Mouse (Mus musculus): ENCODE data around the gene Zdhhc17.

Gene Zdhhc17

DNA sequence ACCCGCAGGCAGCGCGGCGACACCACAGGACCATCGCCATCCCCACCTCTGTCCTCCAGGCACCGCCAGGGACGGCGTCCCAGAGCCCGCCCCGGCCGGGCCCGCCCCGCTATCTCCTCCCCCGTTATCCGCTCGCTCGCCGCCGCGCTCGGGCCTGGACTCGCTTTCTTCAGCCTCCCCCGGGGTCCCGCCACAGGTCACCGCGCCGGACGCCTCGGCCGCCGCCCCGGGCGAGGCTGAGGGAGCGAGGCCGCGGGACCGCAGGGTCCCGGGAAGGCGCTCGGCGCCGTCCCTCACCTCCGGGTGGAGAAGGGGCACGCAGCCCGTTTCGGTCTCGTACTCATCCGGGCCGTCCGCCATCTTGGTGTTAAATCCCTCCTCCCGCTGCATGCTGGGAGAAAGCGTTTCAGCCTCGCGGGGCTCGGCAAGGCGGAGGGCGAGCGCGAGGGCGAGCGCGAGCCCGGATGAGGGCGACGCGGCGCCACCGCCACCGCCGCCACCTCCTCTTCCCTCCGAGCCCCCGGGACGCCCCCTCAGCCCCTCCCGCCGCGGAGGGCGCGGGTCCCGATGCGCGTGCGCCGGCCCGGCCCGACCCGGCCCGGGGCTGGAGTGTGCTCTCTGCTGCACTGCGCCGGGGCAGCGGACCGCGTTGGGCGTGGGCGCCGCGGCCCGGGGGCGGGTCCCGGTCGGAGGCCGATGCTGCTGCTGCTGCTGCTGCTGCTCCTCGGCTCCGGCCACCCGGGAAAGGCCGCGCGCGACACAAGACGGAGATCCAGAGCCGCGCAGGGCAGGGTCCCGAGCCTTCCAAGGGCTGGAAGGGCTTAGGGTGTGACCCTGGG lies at the start of gene Zdhhc17:
Gene Zdhhc17, minus strand, starts transcription at position 500 of the 839 bp plus-strand sequence.
- in situ Hi-C loops (cut with MboI, MseI): no loop called here

GRCm38 (mm10) chr10:111055770-111056169 lies 45.8 kb upstream of the Zdhhc17 start:
- in situ Hi-C loops (cut with MboI, MseI): loop anchor here (10.0 kb wide), 1 partner anchor 451 kb away; no protein-coding TSS in a partner anchor

DNA sequence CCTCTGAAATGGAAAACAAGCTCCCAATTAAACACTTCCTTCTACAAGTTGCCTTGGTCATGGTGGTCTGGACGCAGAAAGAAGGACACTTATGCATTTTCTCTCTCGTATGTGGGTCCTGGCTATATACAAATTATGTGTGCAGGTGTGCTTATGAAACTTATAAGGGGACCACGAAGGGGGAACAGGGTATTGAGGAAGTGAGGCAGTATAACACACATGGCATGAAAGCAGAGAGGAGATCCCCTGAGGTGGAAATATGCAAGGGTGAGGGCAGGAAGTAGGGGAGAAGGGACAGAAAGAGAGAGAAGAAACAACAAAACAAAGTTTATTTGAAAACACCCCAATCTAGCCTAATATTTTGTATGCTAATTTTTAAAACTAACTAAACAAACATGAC lies 41.7 kb upstream of the Zdhhc17 start:
- in situ Hi-C loops (cut with MboI, MseI): loop anchor here (10.0 kb wide), 1 partner anchor 447 kb away; no protein-coding TSS in a partner anchor

DNA sequence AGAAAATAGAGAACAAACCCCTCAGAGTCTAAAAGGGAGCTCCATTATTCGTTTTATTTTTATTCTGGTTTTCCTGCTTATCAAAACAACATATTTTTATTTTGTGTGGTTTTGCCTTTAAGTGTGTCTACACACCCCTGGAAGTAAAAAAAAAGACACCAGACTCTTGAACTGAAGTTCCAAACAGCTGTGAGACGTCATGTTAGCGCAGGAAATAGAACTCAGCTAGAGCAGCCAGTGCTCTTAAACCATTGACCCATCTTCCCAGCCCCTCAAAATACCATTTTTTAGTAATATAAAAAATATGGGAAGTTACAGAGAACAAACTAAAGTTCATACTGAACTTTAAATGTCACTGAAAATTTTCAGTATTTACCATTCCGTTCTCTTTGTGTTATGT lies 40.6 kb upstream of the Zdhhc17 start:
- in situ Hi-C loops (cut with MboI, MseI): loop anchor here (10.0 kb wide), 1 partner anchor 446 kb away; no protein-coding TSS in a partner anchor

GRCm38 (mm10) chr10:111050061-111050460 lies 40.1 kb upstream of the Zdhhc17 start:
- in situ Hi-C loops (cut with MboI, MseI): loop anchor here (10.0 kb wide), 1 partner anchor 445 kb away; no protein-coding TSS in a partner anchor

DNA sequence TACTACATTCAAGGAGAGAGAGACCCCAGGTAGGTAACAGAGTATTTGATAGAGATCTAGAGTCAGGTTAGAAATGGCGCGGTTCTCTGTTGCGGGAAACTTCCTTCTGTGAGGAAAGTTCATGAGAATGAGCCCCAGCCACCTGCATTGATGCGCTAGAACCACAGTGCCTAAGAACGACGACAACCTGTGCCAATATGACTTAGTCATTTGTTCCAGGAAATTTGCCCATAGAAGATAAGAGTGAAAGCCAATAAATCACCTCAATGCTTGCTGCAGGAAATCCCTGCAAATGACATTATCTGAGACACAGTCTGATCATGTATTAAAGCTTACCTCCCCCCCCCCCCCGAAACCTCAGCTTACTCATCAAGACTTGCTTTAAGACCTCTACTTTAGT lies 38.0 kb upstream of the Zdhhc17 start:
- in situ Hi-C loops (cut with MboI, MseI): loop anchor here (25.0 kb wide), 1 partner anchor 1414 kb away; no protein-coding TSS in a partner anchor

DNA sequence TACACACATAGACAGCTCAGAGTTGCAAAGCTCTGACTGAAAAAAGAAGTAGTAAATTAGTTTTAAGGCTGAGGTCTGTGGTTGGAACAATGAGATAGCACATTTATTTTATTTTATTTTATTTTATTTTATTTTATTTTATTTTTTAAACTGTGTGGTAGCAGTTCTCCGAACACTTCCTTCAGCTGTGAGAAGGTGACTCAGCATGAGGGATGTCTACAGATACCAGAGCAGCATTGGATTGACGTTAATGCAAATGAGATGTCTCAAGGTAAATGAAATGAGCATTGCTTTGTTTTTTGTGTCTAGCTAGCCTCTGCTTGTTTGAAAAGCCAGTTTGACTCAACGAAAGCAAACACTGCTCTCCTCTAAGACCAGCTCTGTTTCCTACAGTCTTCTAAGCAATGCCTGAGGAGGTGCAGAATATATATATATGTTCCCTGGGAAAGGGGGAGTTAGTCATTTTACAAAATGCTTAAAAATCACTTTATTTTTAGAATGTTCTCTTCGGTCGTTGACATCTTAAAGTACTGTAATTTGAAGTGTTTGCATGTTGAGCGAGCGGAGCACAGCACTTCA lies 30.2 kb upstream of the Zdhhc17 start:
- in situ Hi-C loops (cut with MboI, MseI): loop anchor here (25.0 kb wide), 1 partner anchor 1422 kb away; no protein-coding TSS in a partner anchor

- in situ Hi-C loops (cut with MboI, MseI): loop anchor here (25.0 kb wide), 1 partner anchor 1425 kb away; no protein-coding TSS in a partner anchor
Observed at GRCm38 (mm10) chr10:111036851-111037250, 26.9 kb upstream of the Zdhhc17 start.

GRCm38 (mm10) chr10:111035134-111035533 lies 25.2 kb upstream of the Zdhhc17 start:
- in situ Hi-C loops (cut with MboI, MseI): loop anchor here (25.0 kb wide), 1 partner anchor 1427 kb away; no protein-coding TSS in a partner anchor

GRCm38 (mm10) chr10:111031511-111032365 lies 21.8 kb upstream of the Zdhhc17 start:
- in situ Hi-C loops (cut with MboI, MseI): loop anchor here (25.0 kb wide), 1 partner anchor 1431 kb away; no protein-coding TSS in a partner anchor

GRCm38 (mm10) chr10:111030845-111031244 lies 20.9 kb upstream of the Zdhhc17 start:
- in situ Hi-C loops (cut with MboI, MseI): loop anchor here (25.0 kb wide), 1 partner anchor 1431 kb away; no protein-coding TSS in a partner anchor

GRCm38 (mm10) chr10:111026106-111026505 lies 16.2 kb upstream of the Zdhhc17 start:
- in situ Hi-C loops (cut with MboI, MseI): loop anchor here (25.0 kb wide), 1 partner anchor 1436 kb away; no protein-coding TSS in a partner anchor

GRCm38 (mm10) chr10:111024746-111025145 lies 14.8 kb upstream of the Zdhhc17 start:
- in situ Hi-C loops (cut with MboI, MseI): loop anchor here (25.0 kb wide), 1 partner anchor 1438 kb away; no protein-coding TSS in a partner anchor

DNA sequence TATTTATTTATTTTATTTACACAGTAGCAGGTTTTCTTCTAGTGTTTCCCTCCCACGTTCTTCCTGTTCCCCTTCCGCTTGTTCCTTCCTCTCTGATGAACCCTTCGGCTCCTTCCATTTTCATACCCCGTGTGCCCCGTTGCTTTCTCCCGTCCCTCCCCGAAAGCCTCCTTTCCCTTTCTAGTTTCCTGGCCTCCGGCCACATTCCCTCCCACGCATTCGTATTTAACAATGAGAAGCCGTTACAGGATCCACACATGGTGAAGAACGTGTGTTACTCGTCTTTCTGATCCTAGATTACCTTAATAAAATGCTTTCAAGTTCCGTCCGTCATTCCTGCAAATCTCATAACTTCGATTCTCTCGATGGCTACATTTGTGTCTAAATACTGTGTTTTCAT lies 4.5 kb upstream of the Zdhhc17 start:
- in situ Hi-C loops (cut with MboI, MseI): no loop called here

GRCm38 (mm10) chr10:111013265-111013664 lies 3.3 kb upstream of the Zdhhc17 start:
- in situ Hi-C loops (cut with MboI, MseI): no loop called here

DNA sequence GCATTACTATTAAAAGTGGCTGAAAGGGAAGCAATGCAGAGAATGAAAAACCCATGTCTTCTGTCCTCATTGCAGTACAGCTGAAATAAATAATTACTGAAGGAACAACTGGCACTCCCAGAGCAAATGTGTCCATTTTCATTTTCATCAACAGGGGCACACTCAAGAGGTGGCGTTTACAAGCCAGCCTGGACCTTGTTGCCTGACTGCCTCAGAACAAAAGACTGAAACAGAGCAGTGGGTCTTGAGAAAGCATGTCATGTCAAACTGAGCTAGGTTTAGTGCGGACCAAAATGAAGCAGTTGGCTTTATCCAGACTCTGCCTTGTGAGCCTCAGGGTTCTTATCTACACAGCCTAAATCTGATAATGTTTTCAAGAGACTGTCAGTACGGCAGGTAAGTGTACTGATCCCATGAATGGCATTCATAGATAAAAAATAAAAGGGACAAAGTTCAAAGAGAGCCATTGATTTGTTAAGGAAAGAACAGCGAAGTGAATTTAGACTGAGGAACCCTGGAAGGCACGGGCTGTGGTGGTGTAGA lies 2.6 kb upstream of the Zdhhc17 start:
- in situ Hi-C loops (cut with MboI, MseI): no loop called here

DNA sequence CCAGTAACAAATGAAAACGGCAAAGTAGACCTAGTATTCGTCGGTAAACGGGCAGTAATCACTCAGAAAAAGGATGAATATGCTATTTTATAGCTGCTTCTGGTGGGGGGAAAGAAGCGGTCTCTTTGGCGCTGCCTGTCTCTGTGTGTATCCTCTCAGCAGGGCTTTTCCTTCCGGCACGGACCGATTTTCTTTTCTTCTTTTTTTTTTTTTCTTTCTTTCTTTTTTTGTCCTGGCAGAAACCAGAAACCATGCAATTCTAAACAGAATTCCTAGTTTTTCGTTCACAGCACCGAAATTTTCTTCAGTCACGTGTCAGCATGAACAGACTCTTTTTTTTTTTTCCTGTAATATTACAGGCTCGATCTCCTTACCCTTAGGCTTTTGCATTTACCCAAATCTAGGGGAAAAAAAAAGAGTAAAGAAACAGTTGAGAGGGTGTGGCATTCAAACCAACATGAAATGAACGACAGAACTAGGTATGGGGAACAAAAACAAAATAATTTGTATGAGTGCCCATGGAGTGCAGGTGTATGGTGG lies 1.4 kb upstream of the Zdhhc17 start:
- in situ Hi-C loops (cut with MboI, MseI): no loop called here

DNA sequence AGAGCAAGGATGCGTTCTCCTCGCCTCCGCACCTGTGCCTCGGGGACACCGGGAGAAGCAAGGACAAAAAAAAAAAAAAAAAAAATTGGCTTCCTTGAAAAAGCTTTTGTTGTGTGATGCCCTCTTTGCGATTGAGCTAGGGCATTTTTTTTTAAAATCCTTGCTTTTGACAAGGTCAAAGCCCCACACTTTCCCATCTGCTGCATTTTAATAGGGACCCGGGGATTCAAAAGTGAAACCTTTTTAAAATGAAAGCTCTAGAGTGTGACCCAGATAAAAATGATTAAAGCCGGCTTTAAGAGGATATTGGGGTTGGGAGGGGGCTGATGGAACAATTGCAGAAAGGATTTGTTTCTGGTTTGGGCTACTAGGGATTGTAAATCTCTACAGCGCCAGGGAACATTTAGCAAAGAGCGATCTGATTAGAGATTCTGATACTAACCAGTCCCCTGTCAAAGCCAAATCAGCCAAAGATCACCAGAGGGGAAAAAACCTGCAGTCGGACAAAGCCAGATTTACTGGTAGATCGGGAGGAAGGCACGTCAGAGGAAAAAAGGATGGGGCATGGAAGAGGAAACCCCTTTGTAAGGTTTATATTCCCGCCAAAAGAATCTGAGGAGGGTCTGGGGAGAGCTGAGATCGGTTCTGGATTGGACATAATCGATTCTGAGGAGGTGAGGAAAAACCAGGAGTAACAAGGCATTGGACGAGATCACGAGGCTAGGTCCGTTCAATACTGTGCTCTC lies 713 bp upstream of the Zdhhc17 start:
- in situ Hi-C loops (cut with MboI, MseI): no loop called here

DNA sequence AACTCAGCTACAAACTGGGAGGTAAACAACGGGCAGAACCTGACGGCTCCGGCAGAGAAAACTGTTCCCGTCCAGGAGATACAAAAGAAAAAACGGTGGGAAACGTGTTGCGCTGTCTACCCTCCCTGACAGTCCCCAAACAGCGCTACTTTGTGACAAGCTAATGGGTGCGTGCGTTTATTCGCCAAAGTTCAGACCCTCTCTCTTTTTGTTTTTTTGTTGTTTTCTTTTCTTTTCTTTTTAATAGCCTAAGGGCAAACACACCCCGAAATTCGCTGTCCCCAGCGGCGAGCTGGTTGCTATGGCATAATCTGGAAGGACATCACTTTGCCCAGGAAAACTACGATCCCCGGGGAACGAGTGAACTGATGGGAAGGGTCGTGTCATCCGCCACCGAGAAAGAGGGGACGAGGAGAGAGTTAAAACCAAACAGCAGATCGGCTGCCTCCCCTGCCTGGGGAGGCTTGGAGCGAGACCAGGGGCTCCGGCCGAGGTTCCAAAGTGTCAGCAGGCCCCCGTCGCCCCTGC lies 763 bp downstream of the Zdhhc17 start:
- in situ Hi-C loops (cut with MboI, MseI): no loop called here

- in situ Hi-C loops (cut with MboI, MseI): no loop called here
Observed at GRCm38 (mm10) chr10:111007687-111008086, 2.3 kb downstream of the Zdhhc17 start.

All from regulatory T cell (primary cell).